Mouse (Mus musculus) E14TG2a.4 (cell line): ENCODE results near the gene Rapgef1.

Source experiments
- CTCF ChIP-seq: conservative IDR thresholded peaks from 2 replicates; pipeline ENCODE4 v1.5.1; 2014; ENCODE audit warnings: low read length
- NANOG ChIP-seq: IDR thresholded peaks from 2 replicates; pipeline ENCODE4 v1.6.1; 2014; ENCODE audit warnings: borderline replicate concordance, low read length, mixed read lengths

GRCm38 (mm10) chr2:29633101-29633554 lies 13.6 kb downstream of the Rapgef1 start:
- no peak for TF ChIP-seq CTCF
- TF ChIP-seq NANOG = no peak
